Mouse (Mus musculus): ENCODE results near the gene Odaph.
"Not testable (repeated sequence)": the region's sequence is repeated elsewhere in the genome, so short reads cannot be mapped to it uniquely, and the experiment has no call there.

The Odaph gene

DNA sequence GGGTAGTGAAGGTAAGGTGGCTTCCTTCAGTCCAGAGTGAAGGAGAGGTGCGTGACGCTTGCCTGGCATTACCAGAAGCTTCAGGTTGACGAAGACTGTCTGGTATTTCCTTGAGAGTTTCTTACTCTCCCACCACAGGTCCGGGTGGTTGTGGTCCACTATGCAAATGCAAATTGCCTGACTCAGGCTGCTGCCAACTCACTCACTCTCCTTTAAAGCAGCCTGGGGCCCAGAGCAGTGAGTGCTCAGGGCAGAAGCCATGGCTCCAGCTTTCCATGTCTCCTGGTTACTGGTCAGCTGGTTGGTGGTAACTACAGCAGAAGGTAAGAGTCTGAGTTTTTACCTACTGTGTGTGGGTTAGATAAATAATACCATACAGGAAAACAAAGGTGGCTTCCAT lies at the start of gene Odaph:
Odaph (plus strand) TSS at position 240 of the 400 bp plus-strand sequence.
- in situ Hi-C loops (cut with MboI; ENCODE audit: unreplicated experiment in 2 of 2) = loop anchor here in 1 of 2 experiments (25.0 kb wide), 1 partner anchor 1625 kb away; the partner anchor contains the start of genes Ankrd17 and Gm9958

DNA sequence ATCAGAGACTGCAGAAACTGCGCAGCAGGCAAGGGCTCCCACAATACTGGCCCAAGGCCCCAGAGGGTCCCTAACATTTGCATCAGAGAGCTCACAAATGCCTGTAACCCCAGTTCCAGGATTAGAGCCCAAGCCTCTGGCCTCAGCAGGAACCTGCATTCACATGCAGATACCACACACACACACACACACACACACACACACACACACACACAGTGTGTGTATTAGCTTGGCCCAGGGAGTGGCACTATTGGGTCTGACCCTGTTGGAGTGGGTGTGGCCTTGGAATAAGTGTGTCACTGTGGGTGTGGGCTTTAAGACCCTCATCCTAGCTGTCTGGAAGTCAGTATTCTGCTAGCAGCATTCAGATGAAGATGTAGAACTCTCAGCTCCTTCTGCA lies 41.7 kb upstream of the Odaph start:
- in situ Hi-C loops (cut with MboI; ENCODE audit: unreplicated experiment in 2 of 2) = not testable (repeated sequence)

DNA sequence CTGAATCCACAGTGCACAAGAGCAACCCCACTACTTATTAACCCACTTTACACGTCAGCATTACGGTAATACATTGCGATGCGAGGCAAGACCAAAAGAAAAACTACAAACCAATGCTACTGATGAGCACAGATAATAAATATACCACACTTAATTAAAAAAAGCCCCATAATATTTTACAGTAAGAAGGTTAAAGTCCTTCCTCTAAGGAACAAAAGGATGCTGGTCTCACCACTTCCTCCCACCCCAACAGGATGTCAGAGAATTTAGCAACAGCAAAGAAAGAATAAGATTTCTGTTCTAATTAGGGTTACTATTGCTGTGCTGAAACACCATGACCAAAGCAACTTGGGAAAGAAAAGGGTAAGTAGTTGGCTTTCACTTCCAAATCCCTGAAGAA lies 40.3 kb upstream of the Odaph start:
- in situ Hi-C loops (cut with MboI; ENCODE audit: unreplicated experiment in 2 of 2) = no loop called here

DNA sequence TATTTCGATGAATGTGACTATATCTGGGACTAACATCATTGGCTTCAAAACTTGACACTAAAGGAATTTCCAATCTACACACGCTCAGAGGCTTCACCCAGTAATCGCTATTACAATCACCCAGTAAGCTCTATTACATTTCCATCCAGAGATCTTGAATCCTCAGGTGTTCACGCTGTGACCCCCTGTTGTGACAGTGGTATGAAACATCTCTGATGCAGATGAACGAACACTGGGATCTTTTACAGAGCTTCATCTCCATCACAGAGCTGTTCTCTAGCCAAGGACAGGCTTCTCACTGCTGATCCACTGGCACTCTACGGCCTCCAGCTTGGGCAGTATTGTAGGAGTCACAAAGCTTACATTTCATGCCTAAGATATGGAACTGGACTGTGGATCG lies 37.8 kb upstream of the Odaph start:
- in situ Hi-C loops (cut with MboI; ENCODE audit: unreplicated experiment in 2 of 2) = no loop called here

DNA sequence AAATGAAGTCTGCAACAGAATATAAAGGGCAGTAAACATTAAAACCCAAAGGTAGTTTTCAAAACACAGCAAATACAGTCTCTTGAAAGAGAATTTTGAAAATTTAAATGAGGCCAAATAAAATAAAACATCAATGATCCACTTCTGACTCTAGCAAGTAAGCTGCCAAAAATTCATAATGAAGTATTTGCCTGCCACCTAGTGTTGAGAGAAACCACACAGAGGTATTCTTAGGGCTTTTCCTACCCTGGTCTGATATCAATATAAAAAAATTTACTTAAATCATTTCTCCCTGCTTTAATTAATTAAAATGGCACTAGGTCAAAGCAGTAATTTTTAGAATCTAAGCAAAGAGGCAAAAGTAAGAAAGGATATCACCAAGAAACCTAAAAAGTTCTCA lies 35.9 kb upstream of the Odaph start:
- in situ Hi-C loops (cut with MboI; ENCODE audit: unreplicated experiment in 2 of 2) = loop anchor here (25.0 kb wide), 3 partner anchors 336 to 1714 kb away; partner anchors contain the start of genes Ankrd17 (in 1 of the 2), Gm9958 (in 1 of the 2) and Naaa (in 1 of the 2)

DNA sequence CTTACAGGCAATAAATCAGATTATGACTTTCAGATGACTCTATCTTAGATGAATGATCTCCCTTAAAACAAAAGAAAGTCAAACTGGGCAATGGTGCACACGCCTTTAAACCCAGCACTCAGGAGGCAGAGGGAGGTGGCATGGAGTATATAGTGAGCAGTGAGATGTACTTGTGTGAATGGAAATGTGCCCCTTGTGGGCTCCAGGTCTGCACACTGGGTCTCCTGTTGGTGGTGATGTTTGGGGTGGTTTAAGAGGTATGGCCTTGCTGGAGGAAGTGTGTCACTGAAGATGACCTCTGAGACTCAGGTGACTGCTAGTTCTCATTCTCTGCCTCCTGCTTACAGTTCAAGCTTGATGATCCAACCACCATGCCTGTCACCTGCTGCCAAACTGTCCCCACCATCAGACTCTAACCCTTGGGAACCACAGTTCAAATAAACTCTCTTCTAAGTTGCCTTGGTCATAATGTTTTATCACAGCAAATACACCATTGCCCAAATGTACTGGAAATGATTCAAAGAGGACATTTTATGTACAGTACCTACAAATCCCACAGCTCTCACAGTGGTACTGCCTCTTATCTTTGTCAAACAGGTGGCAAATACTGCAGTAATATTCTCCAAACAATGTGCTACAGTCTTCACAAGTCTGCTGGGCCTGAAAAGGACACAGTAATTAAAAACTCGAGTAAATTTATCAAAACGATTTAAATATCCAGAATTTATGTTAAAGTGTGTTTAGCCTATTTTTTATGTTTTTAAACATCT lies 30.1 kb upstream of the Odaph start:
- in situ Hi-C loops (cut with MboI; ENCODE audit: unreplicated experiment in 2 of 2) = loop anchor here (5.0 to 25.0 kb wide), 4 partner anchors 35 to 1720 kb away; partner anchors contain the start of genes Ankrd17 (in 1 of the 2), Gm9958 (in 1 of the 2) and Naaa (in 1 of the 2)

DNA sequence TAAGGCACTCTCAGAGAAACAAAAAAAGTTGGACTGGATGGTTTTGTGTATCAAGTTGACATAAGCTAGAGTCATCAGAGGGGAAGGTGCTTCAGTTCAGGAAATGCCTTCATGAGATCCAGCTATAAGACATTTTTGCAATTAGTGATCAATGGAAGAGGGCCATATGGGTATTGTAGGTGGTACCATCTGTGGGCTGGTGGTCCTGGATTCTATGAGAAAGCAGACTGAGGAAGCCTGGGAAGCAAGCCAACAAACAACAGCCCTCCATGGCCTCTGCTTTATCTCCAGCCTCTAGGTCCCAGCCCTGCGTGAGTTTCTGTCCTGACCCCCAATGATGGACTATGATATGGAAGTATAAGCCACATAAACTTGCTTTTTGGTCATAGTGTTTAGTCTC lies 28.2 kb upstream of the Odaph start:
- in situ Hi-C loops (cut with MboI; ENCODE audit: unreplicated experiment in 2 of 2) = loop anchor here (5.0 to 25.0 kb wide), 4 partner anchors 33 to 1722 kb away; partner anchors contain the start of genes Ankrd17 (in 1 of the 2), Gm9958 (in 1 of the 2) and Naaa (in 1 of the 2)

DNA sequence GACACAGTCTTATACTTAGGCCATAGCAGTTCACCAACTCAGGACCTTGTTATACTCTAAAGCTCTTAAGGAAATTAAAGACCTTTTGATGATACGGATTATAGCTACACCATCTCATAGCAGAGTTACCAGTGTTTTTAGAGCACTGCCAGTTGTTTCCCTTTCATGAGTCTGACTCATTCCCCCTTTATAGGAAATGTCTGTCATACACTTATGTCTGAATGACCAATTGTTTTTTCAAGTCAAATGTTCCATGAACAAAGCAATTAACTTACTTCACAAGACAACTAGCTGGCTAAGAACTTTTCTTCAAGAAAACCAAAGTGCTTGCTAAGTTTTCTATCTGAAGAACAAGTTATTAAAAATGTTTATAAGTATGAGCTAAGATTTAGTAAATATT lies 27.3 kb upstream of the Odaph start:
- in situ Hi-C loops (cut with MboI; ENCODE audit: unreplicated experiment in 2 of 2) = loop anchor here (5.0 to 25.0 kb wide), 6 partner anchors 32 to 1723 kb away; partner anchors contain the start of genes Ankrd17 (in 1 of the 2), Gm9958 (in 1 of the 2), Naaa (in 1 of the 2) and Scarb2 (in 1 of the 2)

DNA sequence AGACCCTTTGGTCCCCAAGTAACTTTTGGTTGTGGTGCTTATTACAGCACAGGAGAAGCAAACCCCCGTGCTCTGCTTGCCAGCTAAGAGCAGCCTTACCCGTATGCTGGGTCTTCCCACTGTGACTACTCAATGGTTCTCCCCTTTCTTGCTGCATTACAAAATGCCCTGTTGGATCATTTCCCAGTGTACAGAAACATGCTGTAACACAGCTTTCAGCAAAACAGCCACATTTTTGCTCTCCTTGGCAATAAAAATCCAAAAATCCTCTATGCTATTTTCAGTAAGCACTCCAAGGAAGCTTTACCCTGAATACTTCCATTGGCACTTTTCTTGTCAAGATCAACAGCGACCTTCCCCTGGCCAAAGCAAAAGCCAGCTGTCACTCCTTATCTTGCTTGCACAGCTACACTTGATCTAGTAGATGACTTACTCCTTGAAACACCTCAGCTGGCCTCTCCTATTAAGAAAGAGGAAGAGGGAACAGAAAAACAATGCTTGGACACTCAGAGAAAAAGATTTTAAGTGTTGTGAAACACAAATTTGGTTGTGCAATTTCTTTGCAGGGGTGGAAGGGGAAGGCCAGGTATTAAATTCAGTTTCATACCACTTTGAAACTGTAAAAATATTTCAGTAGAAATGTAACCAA lies 26.5 kb upstream of the Odaph start:
- in situ Hi-C loops (cut with MboI; ENCODE audit: unreplicated experiment in 2 of 2) = loop anchor here (5.0 to 25.0 kb wide), 5 partner anchors 87 to 1723 kb away; partner anchors contain the start of genes Ankrd17 (in 1 of the 2), Gm9958 (in 1 of the 2), Naaa (in 1 of the 2) and Scarb2 (in 1 of the 2)

DNA sequence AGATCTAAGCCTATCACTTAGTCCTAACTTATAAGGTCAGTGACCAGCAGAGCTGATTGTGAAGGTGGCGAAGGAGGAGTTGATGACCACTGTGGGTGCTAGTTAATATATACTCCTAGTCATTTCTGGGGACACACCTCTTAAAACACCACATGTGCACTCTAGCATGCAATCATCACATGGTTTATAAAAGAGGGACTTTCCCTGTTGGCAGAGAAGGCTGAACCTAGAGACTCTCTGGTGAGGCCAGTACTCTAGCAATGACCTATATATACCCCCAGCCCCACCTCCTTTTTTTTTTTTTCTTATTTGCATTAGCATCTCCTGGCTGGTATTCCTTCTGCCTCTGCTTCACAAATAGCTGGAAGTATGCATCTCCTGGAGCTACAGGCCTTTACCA lies 25.9 kb upstream of the Odaph start:
- in situ Hi-C loops (cut with MboI; ENCODE audit: unreplicated experiment in 2 of 2) = loop anchor here (5.0 to 25.0 kb wide), 5 partner anchors 86 to 1724 kb away; partner anchors contain the start of genes Ankrd17 (in 1 of the 2), Gm9958 (in 1 of the 2), Naaa (in 1 of the 2) and Scarb2 (in 1 of the 2)

DNA sequence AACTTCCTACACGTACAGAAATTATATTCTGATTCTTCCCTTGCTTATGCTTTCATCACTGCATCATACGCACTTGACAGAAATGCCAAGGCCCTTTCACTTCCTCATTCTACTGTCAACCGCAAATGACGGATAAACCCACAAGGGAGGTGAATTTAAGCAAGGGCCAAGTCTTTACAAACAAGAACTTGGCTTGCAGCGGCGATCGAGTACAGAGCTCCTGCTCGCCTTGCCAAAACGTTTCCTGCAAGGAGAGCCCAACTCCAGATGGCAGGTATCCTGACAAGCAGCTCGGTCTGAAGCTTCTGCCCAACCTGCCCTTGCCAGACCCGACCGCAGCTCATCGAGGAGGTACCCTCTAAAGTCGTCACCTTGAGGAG lies 25.0 kb upstream of the Odaph start:
- in situ Hi-C loops (cut with MboI; ENCODE audit: unreplicated experiment in 2 of 2) = loop anchor here (5.0 to 25.0 kb wide), 5 partner anchors 85 to 1725 kb away; partner anchors contain the start of genes Ankrd17 (in 1 of the 2), Gm9958 (in 1 of the 2), Naaa (in 1 of the 2) and Scarb2 (in 1 of the 2)

DNA sequence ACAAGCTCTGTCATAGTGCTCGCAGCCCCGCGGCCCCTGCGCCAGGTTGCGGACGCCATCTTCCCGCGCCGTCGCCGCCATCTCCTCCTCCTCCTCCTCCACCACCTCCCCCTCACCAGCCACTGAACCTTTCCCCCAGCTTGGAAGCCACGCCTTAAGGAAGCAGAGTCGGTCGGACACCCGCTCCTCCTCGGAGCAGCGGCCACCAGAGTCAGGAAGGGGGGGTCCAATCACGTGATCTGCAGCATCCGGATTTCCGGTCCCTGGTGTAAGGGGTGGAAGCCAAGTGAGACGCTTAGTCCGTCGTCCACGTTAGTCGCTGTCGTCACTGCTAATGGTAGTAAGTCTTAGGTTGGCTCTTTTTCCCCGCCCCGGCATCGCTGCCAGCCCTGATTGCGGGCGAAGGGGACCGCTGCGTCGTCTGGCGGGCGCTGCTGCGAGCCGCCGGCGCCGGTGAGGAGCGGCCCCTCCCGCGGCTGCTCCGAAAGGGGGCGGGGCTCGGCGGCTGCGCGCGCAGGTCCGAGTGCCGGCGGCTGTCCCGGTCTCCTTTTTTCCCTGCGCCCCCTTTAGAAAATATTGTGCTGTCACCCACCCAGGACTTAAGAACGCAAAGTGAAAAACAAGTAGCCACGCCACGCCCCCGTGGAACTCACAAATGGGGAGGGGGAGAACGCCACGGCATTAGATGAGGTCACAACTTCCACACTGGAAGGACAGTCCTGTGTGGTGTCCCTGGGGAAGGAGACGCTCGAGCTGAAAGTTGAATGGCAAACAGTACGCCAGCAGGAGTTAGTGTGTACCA lies 24.4 kb upstream of the Odaph start, which contains the start of gene Rchy1:
Rchy1 (minus strand) TSS at position 430 of the 802 bp plus-strand sequence.
- in situ Hi-C loops (cut with MboI; ENCODE audit: unreplicated experiment in 2 of 2) = loop anchor here (5.0 to 25.0 kb wide), 5 partner anchors 84 to 1726 kb away; partner anchors contain the start of genes Ankrd17 (in 1 of the 2), Gm9958 (in 1 of the 2), Naaa (in 1 of the 2) and Scarb2 (in 1 of the 2)

DNA sequence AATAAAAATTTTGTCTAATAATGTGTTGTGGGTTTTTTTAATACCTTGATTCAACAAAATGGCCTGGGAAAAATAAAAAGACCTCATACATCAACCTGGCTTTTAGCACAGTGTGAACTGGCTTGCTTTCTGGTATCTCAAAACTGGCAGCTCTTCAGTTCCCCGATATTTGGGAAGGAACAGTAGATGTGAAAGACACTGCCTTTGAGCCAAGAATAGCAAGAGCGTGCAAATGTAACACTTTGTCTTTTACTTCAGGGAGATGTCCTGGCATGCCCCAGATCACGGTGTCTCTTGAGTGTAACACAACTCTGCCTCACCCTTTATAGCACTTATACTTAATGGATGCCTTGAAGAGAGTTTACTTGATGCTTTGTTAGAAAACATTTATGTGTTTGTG lies 15.2 kb upstream of the Odaph start:
- in situ Hi-C loops (cut with MboI; ENCODE audit: unreplicated experiment in 2 of 2) = loop anchor here (10.0 to 25.0 kb wide), 4 partner anchors 315 to 1735 kb away; partner anchors contain the start of genes Ankrd17 (in 1 of the 2), Ccng2 (in 1 of the 2), Gm9958 (in 1 of the 2) and Naaa (in 1 of the 2)

DNA sequence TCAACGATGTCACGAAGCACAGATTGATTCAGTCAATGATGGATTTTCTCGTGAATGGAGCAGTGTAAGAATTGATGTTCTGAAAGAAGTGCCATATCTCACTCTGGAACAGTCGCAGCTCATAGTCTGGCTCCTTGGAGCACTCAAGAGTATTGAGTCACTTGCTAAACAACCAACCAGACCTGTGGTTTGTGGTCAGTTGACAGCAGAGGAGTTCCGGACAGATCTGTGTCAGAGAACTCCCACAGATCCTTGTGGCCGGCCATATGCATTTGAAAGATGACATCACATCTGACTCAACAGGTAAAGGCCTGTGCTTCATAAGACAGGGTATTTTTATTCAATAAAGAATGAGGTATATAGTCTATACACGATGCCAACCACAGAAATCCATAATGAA lies 13.3 kb upstream of the Odaph start:
- in situ Hi-C loops (cut with MboI; ENCODE audit: unreplicated experiment in 2 of 2) = loop anchor here (10.0 to 25.0 kb wide), 4 partner anchors 313 to 1737 kb away; partner anchors contain the start of genes Ankrd17 (in 1 of the 2), Ccng2 (in 1 of the 2), Gm9958 (in 1 of the 2) and Naaa (in 1 of the 2)

DNA sequence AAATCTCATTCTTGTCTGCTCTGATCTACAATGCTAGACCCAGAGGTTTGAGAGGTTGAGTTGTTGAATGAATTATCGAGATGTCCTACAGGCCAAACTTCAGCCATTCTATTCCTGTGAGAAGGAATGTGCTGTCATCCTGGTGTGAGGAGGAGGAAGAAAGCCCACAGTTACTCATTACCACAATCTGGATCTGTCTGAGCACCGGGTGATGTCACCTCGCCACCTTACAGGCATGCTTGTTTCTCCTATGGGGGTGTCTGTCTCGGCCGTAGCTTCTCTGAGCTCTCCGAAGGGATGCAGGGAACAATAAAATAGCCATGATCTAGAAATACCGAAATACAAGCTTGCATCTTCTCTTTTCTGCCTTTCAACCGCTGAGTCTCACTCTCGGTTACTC lies 11.5 kb upstream of the Odaph start:
- in situ Hi-C loops (cut with MboI; ENCODE audit: unreplicated experiment in 2 of 2) = loop anchor here in 1 of 2 experiments (10.0 to 25.0 kb wide), 2 partner anchors 1289 to 1613 kb away; partner anchors contain the start of genes Ankrd17, Ccng2 and Gm9958

DNA sequence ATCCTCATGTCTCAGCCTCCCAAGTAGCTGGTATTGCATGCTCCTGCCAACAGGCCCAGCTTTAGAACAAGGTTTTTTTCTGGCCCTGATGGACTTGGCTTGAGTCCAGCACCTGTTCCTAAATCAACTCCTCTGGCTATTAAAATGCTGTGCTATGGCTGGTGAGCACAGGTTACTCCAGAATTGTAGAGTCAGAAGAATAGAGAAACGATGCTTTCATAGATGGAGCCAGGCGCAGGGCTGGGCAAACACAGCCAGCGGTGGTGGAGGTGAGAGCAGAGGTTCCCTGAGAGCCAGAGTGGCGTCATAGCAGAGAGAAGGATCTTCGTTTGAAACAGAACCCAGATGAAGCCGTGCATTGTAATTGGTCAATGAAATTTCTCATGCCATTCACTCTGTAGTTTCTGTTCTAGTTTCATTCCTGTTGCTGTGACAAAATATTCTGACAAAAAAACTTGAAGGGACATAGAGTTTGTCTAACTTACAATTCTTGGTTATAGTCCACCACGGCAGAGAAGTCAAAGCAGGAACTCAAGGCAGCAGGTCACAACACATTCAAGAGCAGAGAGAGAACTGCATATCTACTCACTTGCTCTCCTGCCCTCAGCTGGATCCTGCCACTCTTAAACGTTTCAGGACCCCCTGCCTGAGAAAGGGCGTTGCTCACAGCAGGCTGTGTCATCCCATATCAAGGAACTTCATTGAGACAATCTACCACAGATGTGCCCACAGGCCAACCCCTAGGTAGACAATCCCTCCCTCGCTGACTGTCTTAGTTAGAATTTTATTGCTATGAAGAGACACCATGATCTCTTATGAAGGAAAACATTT lies 10.5 kb upstream of the Odaph start:
- in situ Hi-C loops (cut with MboI; ENCODE audit: unreplicated experiment in 2 of 2) = loop anchor here in 1 of 2 experiments (10.0 to 25.0 kb wide), 2 partner anchors 1288 to 1614 kb away; partner anchors contain the start of genes Ankrd17, Ccng2 and Gm9958

DNA sequence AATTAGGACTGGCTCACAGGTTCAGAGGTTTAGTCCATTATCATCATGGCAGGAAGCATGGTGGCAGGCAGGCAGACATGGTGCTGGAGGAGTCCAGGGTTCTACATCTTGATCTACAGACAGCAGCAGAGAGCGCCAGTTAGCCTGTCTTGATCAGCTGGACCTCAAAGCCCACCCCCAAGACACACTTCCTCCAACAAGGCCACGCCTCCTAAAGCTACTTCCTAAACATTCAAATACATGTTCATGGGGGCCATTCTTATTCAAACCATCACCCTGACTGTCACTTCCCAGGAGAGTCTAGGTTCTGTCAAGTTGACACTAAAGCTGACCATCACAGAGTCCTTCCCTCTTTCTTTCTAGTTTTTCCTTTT lies 9.9 kb upstream of the Odaph start:
- in situ Hi-C loops (cut with MboI; ENCODE audit: unreplicated experiment in 2 of 2) = loop anchor here in 1 of 2 experiments (10.0 to 25.0 kb wide), 2 partner anchors 1287 to 1615 kb away; partner anchors contain the start of genes Ankrd17, Ccng2 and Gm9958

Data from v-Abl transformed pro-B cells (cell line).